10 mouse cellular contexts compared by ENCODE assay signal in genomic region chr6:42860222-42860819, GRCm38 (mm10). TPM values are rescaled to one million over a fixed set of nuclear protein-coding genes. Genes with fewer than 3 reads are reported as not detected.
A peak's percentile ranks its signal among the peaks of the same experiment; 100 is the strongest.
DNase-seq lines count a peak whose midpoint lies in the region; ATAC-seq and TF ChIP-seq lines count a peak whose summit lies in the region.
"Had no signal": no experiment of that assay in that cellular context is flagged by ENCODE, and none has a peak within 500 bp of the region (broad histone marks: within the 10 kb centered on the region; RNA-seq: fewer than 3 reads in every experiment).

No protein-coding gene starts in this region.

- H3K27me3 ChIP-seq in embryonic facial prominence, embryonic 10.5 days (replicated peaks; ENCODE audit: low read depth, poor library complexity, severe bottlenecking) = no peaks in the 10 kb centered on the region
- H3K27me3 ChIP-seq in midbrain, embryonic 14.5 days (ENCODE audit: control insufficient read depth, insufficient read depth, low read length) = no peaks in the 10 kb centered on the region
- H3K27me3 ChIP-seq: limb, embryonic 12.5 days had no signal

- WGBS in embryonic facial prominence, embryonic 10.5 days = 20% methylated on average over 4 of the region's 4 CpGs
- 13% methylated on average over 4 of the region's 4 CpGs for WGBS in midbrain, embryonic 14.5 days

- no peaks in the 10 kb centered on the region for H3K4me1 ChIP-seq in embryonic facial prominence, embryonic 10.5 days
- no peaks in the 10 kb centered on the region for H3K4me1 ChIP-seq in midbrain, embryonic 14.5 days (ENCODE audit: control insufficient read depth, insufficient read depth, low read length)
- H3K4me1 ChIP-seq: limb, embryonic 12.5 days had no signal

- no peak overlapping the region for H3K4me2 ChIP-seq in midbrain, embryonic 14.5 days (ENCODE audit: low read length)
- H3K4me2 ChIP-seq: limb, embryonic 12.5 days had no signal

- peak; percentile 57; the same call in 1 of the 2 replicates for ATAC-seq in midbrain, embryonic 14.5 days (ENCODE audit: low FRiP score, low TSS enrichment)

- no peak overlapping the region for H3K9ac ChIP-seq in midbrain, embryonic 14.5 days (replicated peaks; ENCODE audit: low read length)
- H3K9ac ChIP-seq: limb, embryonic 12.5 days had no signal

- H3K27ac ChIP-seq in gastrocnemius, adult 2 months = no peak overlapping the region
- no peak overlapping the region for H3K27ac ChIP-seq in embryonic facial prominence, embryonic 10.5 days (replicated peaks)
- no peak overlapping the region for H3K27ac ChIP-seq in midbrain, embryonic 14.5 days (replicated peaks; ENCODE audit: low read depth, low read length)
- H3K27ac ChIP-seq: limb, embryonic 12.5 days had no signal

- peak; percentile 76 for TF ChIP-seq CTCF in gastrocnemius, adult 2 months (IDR thresholded peaks at IDR 0.05)

- no peak for DNase-seq in gastrocnemius, adult 2 months
- no peak for DNase-seq in gastrocnemius, postnatal 10 days
- peak; percentile 20 for DNase-seq in urinary bladder, postnatal 25 days (ENCODE audit: low spot score)
- DNase-seq in urinary bladder, adult 2 months (ENCODE audit: low spot score) = no peak
- DNase-seq in embryonic facial prominence, embryonic 10.5 days (ENCODE audit: low spot score) = peak; percentile 9
- peak; percentile 34 to 47 for DNase-seq in kidney, postnatal 36 days
- DNase-seq in midbrain, embryonic 14.5 days = peak; percentile 90
- no peak for DNase-seq in spleen, postnatal 36 days (ENCODE audit: low spot score in 2 of 2)

- H3K4me3 ChIP-seq in gastrocnemius, adult 2 months = no peak overlapping the region
- H3K4me3 ChIP-seq in embryonic facial prominence, embryonic 10.5 days = no peak overlapping the region
- H3K4me3 ChIP-seq in midbrain, embryonic 14.5 days (replicated peaks; ENCODE audit: low read depth, low read length) = no peak overlapping the region
- H3K4me3 ChIP-seq: limb, embryonic 12.5 days had no signal

- intact Hi-C loops in gastrocnemius, adult 2 months (cut with DNase I) = loop anchor here (10.0 kb wide), 1 partner anchor 246 kb away; no protein-coding TSS in a partner anchor

- no peaks in the 10 kb centered on the region for H3K9me3 ChIP-seq in embryonic facial prominence, embryonic 10.5 days
- H3K9me3 ChIP-seq in midbrain, embryonic 14.5 days (ENCODE audit: control insufficient read depth, low read length) = no peaks in the 10 kb centered on the region
- H3K9me3 ChIP-seq: limb, embryonic 12.5 days had no signal

- H3K36me3 ChIP-seq in embryonic facial prominence, embryonic 10.5 days (replicated peaks) = no peaks in the 10 kb centered on the region
- no peaks in the 10 kb centered on the region for H3K36me3 ChIP-seq in midbrain, embryonic 14.5 days (ENCODE audit: control insufficient read depth, insufficient read depth, low read length)
- H3K36me3 ChIP-seq: limb, embryonic 12.5 days had no signal

RNA-seq across cellular contexts. Expression of gene Olfr449, which starts 26.1 kb away (rescaled TPM):
- not detected for total RNA-seq in gastrocnemius, adult 2 months (2021)
- not detected for total RNA-seq in gastrocnemius, postnatal 10 days (2021)
- polyA plus RNA-seq in urinary bladder, adult 2 months (2012; rRNA removed) = not detected in 2 replicates
- not detected in 2 replicates for polyA plus RNA-seq in embryonic facial prominence, embryonic 10.5 days (2016; fragmentation: Nextera tagmentation; extraction: Ambion mirVana)
- not detected in 2 replicates for polyA plus RNA-seq in midbrain, embryonic 14.5 days (2014; fragmentation: Nextera tagmentation; extraction: Ambion mirVana)
- total RNA-seq: adrenal gland, adult 18-20 months had no signal
- polyA plus RNA-seq: limb, embryonic 12.5 days had no signal

RNA-seq across cellular contexts. Expression of gene Olfr448, which starts 29.9 kb away (rescaled TPM):
- not detected for total RNA-seq in gastrocnemius, adult 2 months (2021)
- not detected for total RNA-seq in gastrocnemius, postnatal 10 days (2021)
- polyA plus RNA-seq in urinary bladder, adult 2 months (2012; rRNA removed) = not detected in 2 replicates
- not detected in 2 replicates for polyA plus RNA-seq in embryonic facial prominence, embryonic 10.5 days (2016; fragmentation: Nextera tagmentation; extraction: Ambion mirVana)
- polyA plus RNA-seq in midbrain, embryonic 14.5 days (2014; fragmentation: Nextera tagmentation; extraction: Ambion mirVana) = not detected in 2 replicates
- total RNA-seq: adrenal gland, adult 18-20 months had no signal
- polyA plus RNA-seq: limb, embryonic 12.5 days had no signal

RNA-seq across cellular contexts. Expression of gene Olfr447, which starts 48.4 kb away (rescaled TPM):
- not detected for total RNA-seq in gastrocnemius, adult 2 months (2021)
- total RNA-seq in gastrocnemius, postnatal 10 days (2021) = not detected
- polyA plus RNA-seq in urinary bladder, adult 2 months (2012; rRNA removed) = not detected in 2 replicates
- not detected in 2 replicates for polyA plus RNA-seq in embryonic facial prominence, embryonic 10.5 days (2016; fragmentation: Nextera tagmentation; extraction: Ambion mirVana)
- polyA plus RNA-seq in midbrain, embryonic 14.5 days (2014; fragmentation: Nextera tagmentation; extraction: Ambion mirVana) = not detected in 2 replicates
- total RNA-seq: adrenal gland, adult 18-20 months had no signal
- polyA plus RNA-seq: limb, embryonic 12.5 days had no signal

RNA-seq across cellular contexts. Expression of gene Olfr450, which starts 48.6 kb away (rescaled TPM):
- not detected for total RNA-seq in gastrocnemius, adult 2 months (2021)
- total RNA-seq in gastrocnemius, postnatal 10 days (2021) = not detected
- not detected in 2 replicates for polyA plus RNA-seq in urinary bladder, adult 2 months (2012; rRNA removed)
- polyA plus RNA-seq in embryonic facial prominence, embryonic 10.5 days (2016; fragmentation: Nextera tagmentation; extraction: Ambion mirVana) = not detected in 2 replicates
- polyA plus RNA-seq in midbrain, embryonic 14.5 days (2014; fragmentation: Nextera tagmentation; extraction: Ambion mirVana) = not detected in 2 replicates
- total RNA-seq: adrenal gland, adult 18-20 months had no signal
- polyA plus RNA-seq: limb, embryonic 12.5 days had no signal

Comparison
In these comparisons a context has a peak if more than half of its experiments do, and no peak if none do; other contexts are left out.
1. DNase-seq: peak in urinary bladder, postnatal 25 days (single experiment), embryonic facial prominence, embryonic 10.5 days (single experiment), kidney, postnatal 36 days (2 of 2) and midbrain, embryonic 14.5 days (single experiment); none in gastrocnemius, adult 2 months (single experiment), gastrocnemius, postnatal 10 days (single experiment), urinary bladder, adult 2 months (single experiment) and spleen, postnatal 36 days (0 of 2).